ENCODE assay signal across 14 mouse cellular contexts in the genomic region with DNA sequence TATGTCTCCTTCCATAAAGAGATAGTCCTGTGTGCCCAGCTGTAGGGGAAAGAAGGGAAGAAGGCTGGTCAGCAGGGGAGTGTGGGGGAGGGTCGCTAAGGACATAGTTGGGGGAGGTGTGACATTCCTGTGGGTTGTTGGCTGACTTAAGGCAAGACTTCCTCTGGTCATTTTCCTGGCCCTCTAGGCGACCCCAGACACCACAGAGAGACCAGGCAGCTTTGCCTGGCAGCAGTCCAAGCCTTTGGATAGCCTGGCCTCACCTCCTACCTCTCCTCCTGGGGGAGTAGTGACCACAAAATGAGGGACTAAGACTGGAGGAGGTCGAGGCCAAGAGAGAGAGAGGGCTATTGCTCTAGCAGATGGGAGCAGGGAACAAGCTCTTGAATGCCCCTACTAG. TPM values are rescaled to one million over a fixed set of nuclear protein-coding genes. Genes with fewer than 3 reads are reported as not detected.
DNase-seq lines count a peak whose midpoint lies in the region; ATAC-seq and TF ChIP-seq lines count a peak whose summit lies in the region.
"Had no signal": no experiment of that assay in that cellular context is flagged by ENCODE, and none has a peak within 500 bp of the region (broad histone marks: within the 10 kb centered on the region; RNA-seq: fewer than 3 reads in every experiment).

No protein-coding gene starts in this region.

- no peaks in the 10 kb centered on the region for H3K27me3 ChIP-seq in heart, embryonic 11.5 days (ENCODE audit: control insufficient read depth, insufficient read depth, low read length)
- H3K27me3 ChIP-seq in lung, embryonic 14.5 days (ENCODE audit: insufficient read depth, low read length): no peaks in the 10 kb centered on the region
- H3K27me3 ChIP-seq in forebrain, embryonic 16.5 days (replicated peaks; ENCODE audit: control insufficient read depth, insufficient read depth, low read length): no peaks in the 10 kb centered on the region
- H3K27me3 ChIP-seq: limb, embryonic 15.5 days had no signal

- H3K9me3 ChIP-seq in heart, embryonic 11.5 days (replicated peaks; ENCODE audit: control insufficient read depth, low read length): no peaks in the 10 kb centered on the region
- H3K9me3 ChIP-seq in lung, embryonic 14.5 days (ENCODE audit: low read depth, low read length): no peaks in the 10 kb centered on the region
- H3K9me3 ChIP-seq in forebrain, embryonic 16.5 days (ENCODE audit: control insufficient read depth, low read length): no peaks in the 10 kb centered on the region
- H3K9me3 ChIP-seq: limb, embryonic 15.5 days had no signal

- WGBS in heart, embryonic 11.5 days (ENCODE audit: insufficient replicate concordance): 13% methylated on average over 3 of the region's 3 CpGs
- 27% methylated on average over 3 of the region's 3 CpGs for WGBS in lung, embryonic 14.5 days
- 56% methylated on average over 3 of the region's 3 CpGs for WGBS in forebrain, embryonic 16.5 days

- peaks cover 43% of the 10 kb centered on the region for H3K4me1 ChIP-seq in heart, embryonic 11.5 days (ENCODE audit: control insufficient read depth, insufficient read depth, low read length)
- H3K4me1 ChIP-seq in lung, embryonic 14.5 days (ENCODE audit: insufficient read depth): peaks cover 33% of the 10 kb centered on the region
- H3K4me1 ChIP-seq in forebrain, embryonic 16.5 days (replicated peaks; ENCODE audit: control insufficient read depth, insufficient read depth, low read length): peaks cover 22% of the 10 kb centered on the region

- no peak for TF ChIP-seq CTCF in lung, embryonic 14.5 days (IDR thresholded peaks at IDR 0.05; ENCODE audit: low read depth)

- no peak for ATAC-seq in heart, embryonic 11.5 days (replicated peaks; ENCODE audit: insufficient number of reproducible peaks, low FRiP score, low TSS enrichment)
- ATAC-seq in lung, embryonic 14.5 days (ENCODE audit: insufficient read depth): no peak
- ATAC-seq in erythroid progenitor cell, adult 5-6 weeks (replicated peaks; ENCODE audit: low FRiP score, poor library complexity, severe bottlenecking): no peak
- no peak for ATAC-seq in forebrain, embryonic 16.5 days
- ATAC-seq: intestine, embryonic 16.5 days had no signal

- no peak overlapping the region for H3K4me3 ChIP-seq in heart, embryonic 11.5 days (ENCODE audit: low read depth, low read length)
- H3K4me3 ChIP-seq in lung, embryonic 14.5 days (ENCODE audit: low read depth, low read length): no peak overlapping the region
- H3K4me3 ChIP-seq in forebrain, embryonic 16.5 days (replicated peaks; ENCODE audit: low read length): no peak overlapping the region
- H3K4me3 ChIP-seq: erythroblast, embryonic 14.5 days; limb, embryonic 15.5 days had no signal

- peak; percentile 95 for DNase-seq in heart, adult 11 months
- peak; percentile 62 for DNase-seq in lung, embryonic 14.5 days
- no peak for DNase-seq in lung, postnatal 14 days
- peak; percentile 71 for DNase-seq in NIH3T3 (ENCODE audit: low read depth)
- DNase-seq in kidney, postnatal 14 days: peak; percentile 66
- DNase-seq: cerebellum, postnatal 36 days; heart, postnatal 10 days; thymus, postnatal 4 days had no signal

- H3K9ac ChIP-seq in heart, embryonic 11.5 days (ENCODE audit: low read depth, low read length): no peak overlapping the region
- no peak overlapping the region for H3K9ac ChIP-seq in lung, embryonic 14.5 days
- H3K9ac ChIP-seq in forebrain, embryonic 16.5 days (replicated peaks; ENCODE audit: low read depth, low read length): no peak overlapping the region
- H3K9ac ChIP-seq: limb, embryonic 15.5 days had no signal

- H3K4me2 ChIP-seq in heart, embryonic 11.5 days: no peak overlapping the region
- H3K4me2 ChIP-seq in lung, embryonic 14.5 days: no peak overlapping the region
- H3K4me2 ChIP-seq in forebrain, embryonic 16.5 days (ENCODE audit: low read length): no peak overlapping the region
- H3K4me2 ChIP-seq: limb, embryonic 15.5 days had no signal

- no peak overlapping the region for H3K27ac ChIP-seq in heart, embryonic 11.5 days (ENCODE audit: low read depth, low read length)
- no peak overlapping the region for H3K27ac ChIP-seq in lung, embryonic 14.5 days (ENCODE audit: low read depth)
- no peak overlapping the region for H3K27ac ChIP-seq in forebrain, embryonic 16.5 days (ENCODE audit: low read length)
- H3K27ac ChIP-seq: limb, embryonic 15.5 days had no signal

- H3K36me3 ChIP-seq in heart, embryonic 11.5 days (ENCODE audit: control insufficient read depth, insufficient read depth, low read length): peaks cover 8% of the 10 kb centered on the region
- H3K36me3 ChIP-seq in lung, embryonic 14.5 days (ENCODE audit: insufficient read depth): peaks cover 22% of the 10 kb centered on the region; the same call in 1 of the 2 replicates
- no peaks in the 10 kb centered on the region; the same call in 1 of the 2 replicates for H3K36me3 ChIP-seq in forebrain, embryonic 16.5 days (ENCODE audit: control insufficient read depth, insufficient read depth)

RNA-seq across cellular contexts. Expression of a gene that starts 17.2 kb away (rescaled TPM):
- polyA plus RNA-seq in heart, embryonic 11.5 days (2014; fragmentation: Nextera tagmentation; extraction: Ambion mirVana): 10.7 and 11.0 TPM in 2 replicates
- 9.3 and 12.9 TPM in 2 replicates for polyA plus RNA-seq in lung, embryonic 14.5 days (2014; fragmentation: Nextera tagmentation; extraction: Ambion mirVana)
- 6.5 and 9.6 TPM in 2 replicates for total RNA-seq in erythroid progenitor cell, adult 5-6 weeks (2015; ENCODE audit: low replicate concordance)
- 1.1 and 1.2 TPM in 2 replicates for total RNA-seq in erythroid progenitor cell, adult 5-6 weeks (2017; ENCODE audit: low replicate concordance)
- 7.3 and 8.1 TPM in 2 replicates for polyA plus RNA-seq in forebrain, embryonic 16.5 days (2015; fragmentation: Nextera tagmentation; extraction: Ambion mirVana)

RNA-seq across cellular contexts. Expression of a gene that starts 46.7 kb away (rescaled TPM):
- polyA plus RNA-seq in heart, embryonic 11.5 days (2014; fragmentation: Nextera tagmentation; extraction: Ambion mirVana): 56.1 and 68.1 TPM in 2 replicates
- 106 and 107 TPM in 2 replicates for polyA plus RNA-seq in lung, embryonic 14.5 days (2014; fragmentation: Nextera tagmentation; extraction: Ambion mirVana)
- 34.6 and 38.6 TPM in 2 replicates for total RNA-seq in erythroid progenitor cell, adult 5-6 weeks (2015; ENCODE audit: low replicate concordance)
- 29.4 and 33.7 TPM in 2 replicates for total RNA-seq in erythroid progenitor cell, adult 5-6 weeks (2017; ENCODE audit: low replicate concordance)
- polyA plus RNA-seq in forebrain, embryonic 16.5 days (2015; fragmentation: Nextera tagmentation; extraction: Ambion mirVana): 110 and 117 TPM in 2 replicates
